Mouse (Mus musculus) embryonic facial prominence, embryonic 12.5 days (tissue): ENCODE results near the gene Dgkg. TPM values are rescaled to one million over a fixed set of nuclear protein-coding genes. Genes with fewer than 3 reads are reported as not detected.

Experiments
- ATAC-seq: fragments of 200-750 bp; cut with Nextera tagmentation; 2 replicates; pipeline ENCODE4 v1.8.0; 2017; ENCODE audit not compliant: insufficient number of reproducible peaks, insufficient read depth, low FRiP score, low TSS enrichment
- H3K27ac ChIP-seq: fragments of 300-500 bp; sonication (generic); 2 replicates; pipeline ENCODE4 v1.5.1; 2016; ENCODE audit warnings: mild to moderate bottlenecking
- H3K27me3 ChIP-seq: fragments of 300-500 bp; sonication (generic); 2 replicates; pipeline ENCODE4 v1.6.1; 2016; ENCODE audit warnings: mild to moderate bottlenecking, moderate library complexity
- H3K36me3 ChIP-seq: fragments of 300-500 bp; sonication (generic); 2 replicates; pipeline ENCODE4 v1.6.1; 2016; ENCODE audit warnings: mild to moderate bottlenecking
- H3K4me1 ChIP-seq: fragments of 300-500 bp; sonication (generic); 2 replicates; pipeline ENCODE4 v1.6.1; 2016
- H3K4me2 ChIP-seq: fragments of 300-500 bp; sonication (generic); replicated peaks from 2 replicates; pipeline ENCODE4 v1.6.1; 2016; ENCODE audit warnings: mild to moderate bottlenecking, moderate library complexity
- H3K4me3 ChIP-seq: fragments of 300-500 bp; sonication (generic); 2 replicates; pipeline ENCODE4 v1.5.1; 2016; ENCODE audit warnings: mild to moderate bottlenecking
- H3K9ac ChIP-seq: fragments of 300-500 bp; sonication (generic); 2 replicates; pipeline ENCODE4 v1.6.1; 2016; ENCODE audit warnings: mild to moderate bottlenecking, moderate library complexity
- H3K9me3 ChIP-seq: fragments of 300-500 bp; sonication (generic); 2 replicates; pipeline ENCODE4 v1.6.1; 2016; ENCODE audit warnings: mild to moderate bottlenecking, moderate library complexity
- WGBS: fragments of 180-500 bp; shearing (Covaris S2); methylation state at CpG from one replicate; pipeline ENCODE4 v1.1.7; 2016; 5-methylcytosine and 5-hydroxymethylcytosine counted together
- polyA plus RNA-seq: library from polyadenylated mRNA; unstranded; fragments of >200 nt; fragmentation: Nextera tagmentation; extraction: Ambion mirVana; gene quantifications from 2 replicates; pipeline ENCODE4 v1.2.1, GENCODE M21; 2016

Gene Dgkg
- polyA plus RNA-seq, 1 experiment from 2014 or later, result 0.41 TPM

DNA sequence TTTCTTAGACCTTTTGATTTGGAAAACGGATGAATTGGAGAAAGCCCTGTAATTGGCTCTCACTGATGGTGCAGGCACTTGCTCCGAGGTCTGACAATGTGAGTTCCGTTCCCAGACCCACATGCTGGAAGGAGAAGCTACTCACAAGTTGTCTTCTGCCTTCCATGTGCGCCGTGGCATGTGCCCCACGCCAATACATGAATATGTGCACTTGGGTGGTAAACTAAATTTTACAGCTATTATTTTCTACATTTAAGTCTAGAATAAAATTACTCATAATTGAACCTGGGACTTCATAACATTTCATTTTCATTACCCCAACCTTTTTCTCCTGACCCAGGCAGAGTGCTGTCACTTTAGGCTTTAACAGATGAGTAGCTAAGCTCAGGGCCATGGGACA lies 14.1 kb downstream of the Dgkg start:
- Histone ChIP-seq H3K27ac (no peak overlapping the region), H3K9ac (no peak overlapping the region), H3K4me1 (no peaks in the 10 kb centered on the region), H3K36me3 (no peaks in the 10 kb centered on the region), H3K4me3 (no peak overlapping the region), H3K27me3 (no peaks in the 10 kb centered on the region), H3K4me2 (no peak overlapping the region), H3K9me3 (no peaks in the 10 kb centered on the region)
- 88% methylated on average over 6 of the region's 6 CpGs for WGBS
- no peak for ATAC-seq

DNA sequence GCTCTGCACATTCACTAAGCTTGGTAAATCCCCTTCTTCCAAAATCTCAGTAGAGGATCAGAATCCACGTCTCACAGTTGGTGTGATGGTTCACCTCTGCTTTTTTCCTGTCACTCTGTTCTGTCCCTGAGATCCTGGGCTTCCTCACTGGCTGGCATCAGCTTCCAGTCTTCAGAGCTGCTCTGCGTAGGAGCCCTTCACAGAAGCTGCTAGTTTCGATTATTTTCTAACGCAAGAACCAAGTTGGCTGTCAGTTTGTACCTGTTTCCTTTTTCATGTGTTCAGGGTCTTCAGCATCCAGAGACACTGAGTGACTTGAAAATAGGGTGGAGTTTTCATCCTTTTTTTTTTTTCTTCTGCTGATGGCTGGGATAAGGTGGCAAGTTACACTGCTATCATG lies 15.0 kb downstream of the Dgkg start:
- no peak overlapping the region for H3K4me2 ChIP-seq

GRCm38 (mm10) chr16:22641588-22641987 lies 15.4 kb downstream of the Dgkg start:
- Histone ChIP-seq H3K27me3 (no peaks in the 10 kb centered on the region), H3K27ac (no peak overlapping the region), H3K9ac (no peak overlapping the region), H3K4me1 (no peaks in the 10 kb centered on the region), H3K4me3 (no peak overlapping the region), H3K4me2 (no peak overlapping the region), H3K36me3 (no peaks in the 10 kb centered on the region), H3K9me3 (no peaks in the 10 kb centered on the region)
- 22% methylated on average over 9 of the region's 9 CpGs for WGBS
- ATAC-seq, result no peak

More for the DNA sequence above, 15.0 kb downstream of the Dgkg start:
- no peak overlapping the region for H3K27ac ChIP-seq
- H3K9me3 ChIP-seq, result no peaks in the 10 kb centered on the region
- H3K9ac ChIP-seq, result no peak overlapping the region
- 72% methylated on average over 4 of the region's 4 CpGs for WGBS
- no peaks in the 10 kb centered on the region for H3K36me3 ChIP-seq
- H3K4me1 ChIP-seq, result no peaks in the 10 kb centered on the region
- no peaks in the 10 kb centered on the region for H3K27me3 ChIP-seq
- no peak for ATAC-seq
- H3K4me3 ChIP-seq, result no peak overlapping the region

- Histone ChIP-seq H3K4me1 (no peaks in the 10 kb centered on the region), H3K9me3 (no peaks in the 10 kb centered on the region), H3K4me3 (no peak overlapping the region), H3K27me3 (no peaks in the 10 kb centered on the region), H3K9ac (no peak overlapping the region), H3K27ac (no peak overlapping the region), H3K36me3 (no peaks in the 10 kb centered on the region), H3K4me2 (no peak overlapping the region)
- WGBS, result 60% methylated on average over 3 of the region's 3 CpGs
- ATAC-seq, result no peak
Observed at GRCm38 (mm10) chr16:22637311-22637710, 19.7 kb downstream of the Dgkg start.

GRCm38 (mm10) chr16:22635706-22636105 lies 21.3 kb downstream of the Dgkg start:
- Histone ChIP-seq H3K27me3 (no peaks in the 10 kb centered on the region), H3K9ac (no peak overlapping the region), H3K4me2 (no peak overlapping the region), H3K9me3 (no peaks in the 10 kb centered on the region), H3K36me3 (no peaks in the 10 kb centered on the region), H3K27ac (no peak overlapping the region), H3K4me1 (no peaks in the 10 kb centered on the region), H3K4me3 (no peak overlapping the region)
- WGBS, result 59% methylated on average over 8 of the region's 8 CpGs
- ATAC-seq, result no peak

- Histone ChIP-seq H3K4me1 (no peaks in the 10 kb centered on the region), H3K9me3 (no peaks in the 10 kb centered on the region), H3K4me3 (no peak overlapping the region), H3K36me3 (no peaks in the 10 kb centered on the region), H3K4me2 (no peak overlapping the region), H3K27me3 (no peaks in the 10 kb centered on the region), H3K27ac (no peak overlapping the region), H3K9ac (no peak overlapping the region)
- 88% methylated on average over 4 of the region's 4 CpGs for WGBS
- ATAC-seq, result no peak
Observed at GRCm38 (mm10) chr16:22633063-22633462, 24.0 kb downstream of the Dgkg start.

DNA sequence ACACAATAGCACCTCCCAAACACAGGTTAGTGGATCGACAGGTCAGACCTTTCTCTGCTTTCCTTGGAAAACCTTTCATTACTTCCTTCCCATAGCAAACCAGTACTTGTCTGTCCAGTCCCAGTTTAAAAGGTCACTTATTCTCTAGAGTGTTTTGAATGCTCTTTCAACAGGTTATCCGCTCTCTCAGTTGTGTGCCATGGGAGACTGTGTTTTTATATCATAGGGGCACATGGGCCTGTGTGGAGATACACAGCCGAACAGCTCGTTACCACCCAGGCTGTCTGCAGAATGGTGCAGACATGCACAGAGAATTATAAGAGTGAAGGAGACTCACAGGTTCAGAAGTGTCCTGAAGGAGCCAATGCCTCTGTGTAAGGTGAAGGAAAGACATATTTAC lies 26.7 kb downstream of the Dgkg start:
- Histone ChIP-seq H3K4me1 (no peaks in the 10 kb centered on the region), H3K4me3 (no peak overlapping the region), H3K36me3 (no peaks in the 10 kb centered on the region), H3K4me2 (no peak overlapping the region), H3K9ac (no peak overlapping the region), H3K27me3 (no peaks in the 10 kb centered on the region), H3K27ac (no peak overlapping the region), H3K9me3 (no peaks in the 10 kb centered on the region)
- ATAC-seq, result no peak
- 83% methylated on average over 4 of the region's 4 CpGs for WGBS

- H3K9ac ChIP-seq, result no peak overlapping the region
- no peak for ATAC-seq
- no peaks in the 10 kb centered on the region for H3K36me3 ChIP-seq
- H3K9me3 ChIP-seq, result no peaks in the 10 kb centered on the region
- no peak overlapping the region for H3K4me2 ChIP-seq
- WGBS, result 82% methylated on average over 4 of the region's 4 CpGs
- no peaks in the 10 kb centered on the region for H3K27me3 ChIP-seq
- H3K4me1 ChIP-seq, result no peaks in the 10 kb centered on the region
- H3K4me3 ChIP-seq, result no peak overlapping the region
- no peak overlapping the region for H3K27ac ChIP-seq
Observed at GRCm38 (mm10) chr16:22629900-22630299, 27.1 kb downstream of the Dgkg start.

DNA sequence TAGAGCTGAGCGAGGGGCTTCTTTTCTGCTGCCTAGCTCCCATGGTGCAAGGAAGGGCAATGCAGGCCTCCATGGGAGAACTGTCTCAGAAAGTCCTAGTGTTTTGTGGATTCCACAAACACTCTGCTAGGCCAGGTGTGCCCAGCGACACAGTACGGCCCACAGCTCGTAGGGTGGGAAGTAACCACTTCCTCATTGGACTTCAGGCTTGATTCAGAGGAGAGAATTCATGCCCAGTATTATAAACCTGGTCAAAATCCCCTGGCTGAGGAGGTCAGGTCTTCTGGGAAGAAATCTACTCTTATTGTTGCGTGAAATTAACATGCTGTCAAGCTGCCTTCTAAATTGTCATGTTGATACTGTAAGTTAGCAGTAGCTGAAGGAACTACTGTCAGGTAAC lies 31.0 kb downstream of the Dgkg start:
- no peak overlapping the region for H3K4me3 ChIP-seq
- no peak overlapping the region for H3K27ac ChIP-seq
- no peak overlapping the region for H3K4me2 ChIP-seq
- H3K4me1 ChIP-seq, result peaks cover 4% of the 10 kb centered on the region; the same call in 1 of the 2 replicates
- H3K36me3 ChIP-seq, result no peaks in the 10 kb centered on the region
- H3K9ac ChIP-seq, result no peak overlapping the region
- H3K27me3 ChIP-seq, result no peaks in the 10 kb centered on the region
- ATAC-seq, result no peak
- no peaks in the 10 kb centered on the region for H3K9me3 ChIP-seq
- 87% methylated on average over 5 of the region's 5 CpGs for WGBS

DNA sequence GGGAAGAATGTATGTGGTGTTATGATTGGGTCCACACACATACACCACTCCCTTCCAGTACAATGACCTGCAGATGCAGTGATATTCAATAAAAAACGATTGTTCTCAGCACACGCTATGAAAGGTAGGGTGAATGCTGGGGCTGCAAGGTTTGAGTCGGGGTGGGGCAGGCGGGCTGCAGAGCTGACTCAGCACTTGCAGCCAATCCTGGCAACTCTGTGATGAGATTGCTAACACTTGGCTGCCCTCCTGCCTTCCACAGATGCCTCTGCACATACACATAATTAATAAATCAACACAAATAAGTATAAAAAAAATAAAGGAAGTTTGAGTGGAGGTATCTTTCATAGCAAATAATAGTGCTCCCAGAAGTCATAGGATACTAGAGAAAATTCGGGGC lies 31.6 kb downstream of the Dgkg start:
- Histone ChIP-seq H3K4me1 (peaks cover 4% of the 10 kb centered on the region; the same call in 1 of the 2 replicates), H3K9ac (no peak overlapping the region), H3K9me3 (no peaks in the 10 kb centered on the region), H3K4me2 (no peak overlapping the region), H3K27ac (no peak overlapping the region), H3K36me3 (no peaks in the 10 kb centered on the region), H3K27me3 (no peaks in the 10 kb centered on the region), H3K4me3 (no peak overlapping the region)
- ATAC-seq, result no peak
- WGBS, result 81% methylated on average over 5 of the region's 5 CpGs

GRCm38 (mm10) chr16:22622286-22622685 lies 34.7 kb downstream of the Dgkg start:
- no peak overlapping the region for H3K9ac ChIP-seq
- peaks cover 4% of the 10 kb centered on the region; the same call in 1 of the 2 replicates for H3K4me1 ChIP-seq
- H3K27ac ChIP-seq, result no peak overlapping the region
- no peak for ATAC-seq
- no peak overlapping the region for H3K4me3 ChIP-seq
- WGBS, result 28% methylated on average over 9 of the region's 9 CpGs
- no peaks in the 10 kb centered on the region for H3K36me3 ChIP-seq
- no peaks in the 10 kb centered on the region for H3K9me3 ChIP-seq
- 0 out of 2 replicates have a peak, but pooled peaks cover 3% of the 10 kb centered on the region for H3K27me3 ChIP-seq
- H3K4me2 ChIP-seq, result no peak overlapping the region

DNA sequence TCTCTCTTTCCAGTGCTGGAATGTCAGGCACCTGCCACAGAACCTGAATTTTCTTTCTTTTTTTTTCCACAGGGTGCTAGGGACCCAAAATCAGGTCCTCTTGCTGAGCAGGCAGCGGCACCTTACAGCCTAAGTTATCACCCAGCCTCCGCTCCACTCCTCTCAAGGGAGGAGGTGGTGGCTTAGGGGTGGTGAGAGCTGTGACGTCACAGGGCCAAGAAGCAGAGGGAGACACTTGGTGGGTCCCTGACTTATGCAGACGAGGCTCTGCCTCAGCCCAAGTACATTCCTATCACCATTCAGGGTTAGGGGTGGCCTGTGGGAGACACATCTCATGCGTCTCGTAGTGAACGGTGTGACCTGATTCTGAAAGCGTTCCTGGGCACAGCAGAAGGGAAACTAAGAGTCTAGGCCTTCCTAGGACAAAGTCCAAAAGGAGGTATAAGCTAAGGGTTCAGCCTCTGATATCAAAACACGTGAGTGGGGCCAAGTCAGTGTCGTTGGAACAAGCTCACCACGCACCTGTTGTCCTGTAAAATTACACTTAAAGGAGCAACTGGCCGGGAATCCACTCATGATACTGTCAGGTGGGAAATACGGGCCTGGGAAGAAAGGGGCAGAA lies 35.6 kb downstream of the Dgkg start:
- Histone ChIP-seq H3K27ac (no peak overlapping the region), H3K4me3 (no peak overlapping the region), H3K4me1 (peaks cover 4% of the 10 kb centered on the region; the same call in 1 of the 2 replicates), H3K9me3 (no peaks in the 10 kb centered on the region), H3K9ac (no peak overlapping the region), H3K36me3 (no peaks in the 10 kb centered on the region), H3K27me3 (0 out of 2 replicates have a peak, but pooled peaks cover 3% of the 10 kb centered on the region), H3K4me2 (no peak overlapping the region)
- whole genome bisulfite sequencing, result 86% methylated on average over 13 of the region's 13 CpGs
- ATAC-seq, result no peak
